Mouse (Mus musculus) layer of hippocampus, adult 2 months (tissue): Measurements from ENCODE around the gene Sart1. TPM values are rescaled to one million over a fixed set of nuclear protein-coding genes. Genes with fewer than 3 reads are reported as not detected.

Experiments
- DNase-seq, 2 experiments: peaks; one replicate each; pipeline ENCODE4 v3.0.0; 2022; ENCODE audit warnings: low spot score in 2 of 2
- H3K27ac ChIP-seq: fragments of 200-600 bp; 2 replicates; pipeline ENCODE4 v1.8.1; 2022
- H3K4me3 ChIP-seq: fragments of 200-600 bp; 2 replicates; pipeline ENCODE4 v1.8.1; 2022; ENCODE audit warnings: mild to moderate bottlenecking
- CTCF ChIP-seq: fragments of 200-600 bp; conservative IDR thresholded peaks from 2 replicates; pipeline ENCODE4 v1.8.1; 2022; ENCODE audit warnings: antibody characterized with exemption, mild to moderate bottlenecking, moderate library complexity
- long read RNA-seq, 2 experiments: library from polyadenylated mRNA; stranded (forward); transcript quantifications; one replicate each; pipeline ENCODE4 v2.0.0; 2021; ENCODE audit warnings: borderline mapping rate in 2 of 2
- total RNA-seq, 2 experiments: library from RNA; stranded (reverse); gene quantifications; 2 replicates each; pipeline ENCODE4 v1.2.3; 2021

Sart1 gene
- 100 to 1,000 TPM; 113 to 125 TPM for total RNA-seq
- long read RNA-seq, experiment 1, full-length matches to known transcripts: 49 of 74 reads
- long read RNA-seq, experiment 1, partial matches to known transcripts: 13 of 74 reads
- long read RNA-seq, experiment 1, other reads (novel, unspliced or antisense): 12 of 74 reads
- long read RNA-seq, experiment 2, full-length matches to known transcripts: 81 of 111 reads
- long read RNA-seq, experiment 2, partial matches to known transcripts: 17 of 111 reads
- long read RNA-seq, experiment 2, other reads (novel, unspliced or antisense): 13 of 111 reads

GRCm38 (mm10) chr19:5388588-5389242 is at the start of gene Sart1:
Gene Sart1 (minus strand): TSS chr19:5388703.
- peak; percentile 95 to 96 for DNase-seq
- Histone ChIP-seq H3K4me3 (peak within 1 kb of the TSS; percentile 87), H3K27ac (peak within 1 kb of the TSS; percentile 99)
- TF ChIP-seq CTCF: no peak

- DNase-seq: no peak
- no peak for TF ChIP-seq CTCF
- Histone ChIP-seq H3K27ac (peak overlapping the region; percentile 54; the same call in 1 of the 2 replicates), H3K4me3 (no peak overlapping the region)
Observed at GRCm38 (mm10) chr19:5433951-5434350, 45.4 kb upstream of the Sart1 start.

GRCm38 (mm10) chr19:5432992-5433852 is 44.7 kb upstream of the Sart1 start:
- no peak for DNase-seq
- peak overlapping the region; percentile 54; the same call in 1 of the 2 replicates for H3K27ac ChIP-seq
- peak; percentile 66 for TF ChIP-seq CTCF
- peak overlapping the region; percentile 26; the same call in 1 of the 2 replicates for H3K4me3 ChIP-seq

GRCm38 (mm10) chr19:5431911-5432464 is 43.5 kb upstream of the Sart1 start:
- no peak for TF ChIP-seq CTCF
- Histone ChIP-seq H3K27ac (no peak overlapping the region), H3K4me3 (no peak overlapping the region)
- DNase-seq: no peak

GRCm38 (mm10) chr19:5430408-5430807 is 41.9 kb upstream of the Sart1 start:
- TF ChIP-seq CTCF: no peak
- no peak for DNase-seq
- no peak overlapping the region for H3K27ac ChIP-seq

GRCm38 (mm10) chr19:5429806-5430205 is 41.3 kb upstream of the Sart1 start:
- Histone ChIP-seq H3K27ac (no peak overlapping the region), H3K4me3 (no peak overlapping the region)
- no peak for TF ChIP-seq CTCF
- DNase-seq: no peak

More at GRCm38 (mm10) chr19:5430408-5430807, 41.9 kb upstream of the Sart1 start:
- no peak overlapping the region for H3K4me3 ChIP-seq

GRCm38 (mm10) chr19:5429219-5429618 is 40.7 kb upstream of the Sart1 start:
- H3K4me3 ChIP-seq: no peak overlapping the region
- TF ChIP-seq CTCF: no peak
- H3K27ac ChIP-seq: no peak overlapping the region
- DNase-seq: no peak

- TF ChIP-seq CTCF: peak; percentile 71
- H3K27ac ChIP-seq: no peak overlapping the region
- no peak overlapping the region for H3K4me3 ChIP-seq
- no peak for DNase-seq
Observed at GRCm38 (mm10) chr19:5428083-5428482, 39.6 kb upstream of the Sart1 start.

- DNase-seq: no peak
- Histone ChIP-seq H3K4me3 (no peak overlapping the region), H3K27ac (no peak overlapping the region)
- TF ChIP-seq CTCF: no peak
Observed at GRCm38 (mm10) chr19:5426640-5427290, 38.3 kb upstream of the Sart1 start.

- TF ChIP-seq CTCF: no peak
- peak overlapping the region; percentile 97 for H3K27ac ChIP-seq
- peak overlapping the region; percentile 98 for H3K4me3 ChIP-seq
- DNase-seq: no peak
Observed at GRCm38 (mm10) chr19:5425906-5426565, 37.5 kb upstream of the Sart1 start.

- H3K27ac ChIP-seq: peak within 1 kb of the TSS; percentile 97
- TF ChIP-seq CTCF: no peak
- peak; percentile 93 to 94 for DNase-seq
Observed at GRCm38 (mm10) chr19:5424782-5425741, 36.6 kb upstream of the Sart1 start, which contains the start of the genes Drap1 and AI837181. Gene Drap1 (minus strand): TSS chr19:5424979. Gene AI837181 (plus strand): TSS chr19:5425144.

More at GRCm38 (mm10) chr19:5424782-5425741, 36.6 kb upstream of the Sart1 start, which contains the start of the genes Drap1 and AI837181:
- H3K4me3 ChIP-seq: peak within 1 kb of the TSS; percentile 98
